Mouse (Mus musculus) testis, adult 2 months (tissue): ENCODE data around the gene Atl3.

Experiments used
- CTCF ChIP-seq: fragments of 200-500 bp; IDR thresholded peaks from 2 replicates; pipeline ENCODE4 v1.5.1; 2012; ENCODE audit warnings: low read depth, mild to moderate bottlenecking, inconsistent platforms, low read length, moderate library complexity; ENCODE audit not compliant: control insufficient read depth, insufficient read depth, insufficient replicate concordance
- POLR2A ChIP-seq: fragments of 200-500 bp; IDR thresholded peaks from 2 replicates; pipeline ENCODE4 v1.6.1; 2012; ENCODE audit warnings: low read depth, mild to moderate bottlenecking, inconsistent platforms, low read length, moderate library complexity; ENCODE audit not compliant: control insufficient read depth

DNA sequence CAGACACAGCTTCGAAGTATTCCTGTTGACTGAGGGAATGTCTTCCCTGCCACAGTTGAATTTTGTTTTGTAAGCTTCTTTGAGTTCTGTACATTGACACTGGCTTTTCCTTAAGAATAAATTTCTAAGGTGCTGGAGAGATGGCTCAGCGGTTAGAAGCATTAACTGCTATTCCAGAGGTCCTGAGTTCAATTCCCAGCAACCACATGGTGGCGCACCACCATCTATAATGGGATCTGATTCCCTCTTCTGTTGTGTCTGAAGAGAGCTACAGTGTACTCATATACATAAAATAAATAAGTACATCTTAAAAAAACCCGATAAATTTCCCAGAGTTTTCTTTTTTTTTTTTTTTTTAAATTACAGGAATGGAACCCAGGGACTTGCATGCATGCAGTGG lies 14.2 kb downstream of the Atl3 start:
- TF ChIP-seq CTCF (no peak), POLR2A (no peak)
